Mouse (Mus musculus) MEL (cell line): ENCODE results near the gene Snx32.

Source experiments
- CHD1 ChIP-seq: IDR thresholded peaks from 2 replicates; pipeline ENCODE4 v1.6.1; 2012; ENCODE audit warnings: low read depth, mild to moderate bottlenecking, inconsistent platforms, low read length, improper control_type of control experiment
- CTCF ChIP-seq, 3 experiments: IDR thresholded peaks in 2 of 3; conservative IDR thresholded peaks in 1 of 3; 2 replicates each; pipeline ENCODE4 v1.5.1; 2011 to 2012; ENCODE audit warnings: low read length in 3 of 3, low read depth in 2 of 3, mild to moderate bottlenecking in 2 of 3, improper control_type of control experiment in 1 of 3, inconsistent platforms in 1 of 3, mixed read lengths in 1 of 3, moderate library complexity in 1 of 3; ENCODE audit not compliant: control insufficient read depth in 1 of 3, insufficient read depth in 1 of 3, poor library complexity in 1 of 3, severe bottlenecking in 1 of 3
- EP300 ChIP-seq, 2 experiments: IDR thresholded peaks; 2 replicates each; pipeline ENCODE4 v1.6.1; 2011; ENCODE audit warnings: improper control_type of control experiment in 2 of 2, low read length in 2 of 2, low read depth in 1 of 2, mild to moderate bottlenecking in 1 of 2
- GABPA ChIP-seq: IDR thresholded peaks from 2 replicates; pipeline ENCODE4 v1.6.1; 2012; ENCODE audit warnings: low read depth, mild to moderate bottlenecking, inconsistent platforms, low read length, improper control_type of control experiment, moderate library complexity
- MAFK ChIP-seq: IDR thresholded peaks from 2 replicates; pipeline ENCODE4 v1.6.1; 2011; ENCODE audit warnings: low read depth, mild to moderate bottlenecking, low read length, improper control_type of control experiment, borderline replicate concordance
- MEF2A ChIP-seq: IDR thresholded peaks from 2 replicates; pipeline ENCODE4 v1.6.1; 2014; ENCODE audit warnings: low read depth, mild to moderate bottlenecking, inconsistent platforms, low read length, improper control_type of control experiment; ENCODE audit not compliant: poor library complexity, insufficient replicate concordance, severe bottlenecking; ENCODE audit errors: extremely low read depth
- NELFE ChIP-seq: IDR thresholded peaks from 2 replicates; pipeline ENCODE4 v1.6.1; 2011; ENCODE audit warnings: low read depth, low read length, improper control_type of control experiment
- POLR2A ChIP-seq, 2 experiments: IDR thresholded peaks; 2 replicates each; pipeline ENCODE4 v1.6.1; 2011 to 2012; ENCODE audit warnings: low read length in 2 of 2, mild to moderate bottlenecking in 2 of 2, control low read depth in 1 of 2, improper control_type of control experiment in 1 of 2, low read depth in 1 of 2, moderate library complexity in 1 of 2; ENCODE audit not compliant: control insufficient read depth in 1 of 2, insufficient read depth in 1 of 2, poor library complexity in 1 of 2
- POLR2AphosphoS2 ChIP-seq: IDR thresholded peaks from 2 replicates; pipeline ENCODE4 v1.6.1; 2011; ENCODE audit warnings: low read length, improper control_type of control experiment
- POLR2AphosphoS5 ChIP-seq: IDR thresholded peaks from 2 replicates; pipeline ENCODE4 v1.6.1; 2012; ENCODE audit warnings: low read depth, borderline replicate concordance, mild to moderate bottlenecking, inconsistent platforms, low read length, moderate library complexity, mixed read lengths
- SIN3A ChIP-seq: IDR thresholded peaks from 2 replicates; pipeline ENCODE4 v1.6.1; 2012; ENCODE audit warnings: low read length, improper control_type of control experiment, inconsistent platforms
- USF1 ChIP-seq: IDR thresholded peaks from 2 replicates; pipeline ENCODE4 v1.6.1; 2014; ENCODE audit warnings: low read depth, mild to moderate bottlenecking, inconsistent platforms, low read length, improper control_type of control experiment, moderate library complexity
- ZKSCAN1 ChIP-seq: IDR thresholded peaks from 2 replicates; pipeline ENCODE4 v1.6.1; 2012; ENCODE audit warnings: low read depth, mild to moderate bottlenecking, inconsistent platforms, low read length, improper control_type of control experiment, moderate library complexity
- ZMIZ1 ChIP-seq: IDR thresholded peaks from 2 replicates; pipeline ENCODE4 v1.6.1; 2012; ENCODE audit warnings: low read depth, mild to moderate bottlenecking, inconsistent platforms, low read length, improper control_type of control experiment, moderate library complexity

GRCm38 (mm10) chr19:5474281-5475068, 35.9 kb downstream of the Snx32 start:
- TF ChIP-seq CTCF (IDR thresholded peaks at IDR 0.05 in 2 of 3, conservative IDR thresholded peaks at IDR 0.05 in 1 of 3; ENCODE audit: control insufficient read depth in 1 of 3, insufficient read depth in 1 of 3, low read depth in 2 of 3, low read length in 3 of 3, poor library complexity in 1 of 3, severe bottlenecking in 1 of 3) (no peak), NELFE (no peak), ZMIZ1 (no peak), SIN3A (no peak), MEF2A (no peak), MAFK (no peak), GABPA (no peak), POLR2A (IDR thresholded peaks at IDR 0.05; ENCODE audit: control insufficient read depth in 1 of 2, insufficient read depth in 1 of 2, low read depth in 1 of 2, low read length in 2 of 2, poor library complexity in 1 of 2) (0 out of 4 replicates have a peak, but pooled peaks of 1 of the 2 experiments have one; percentile 54), USF1 (no peak), POLR2AphosphoS5 (no peak), POLR2AphosphoS2 (no peak), CHD1 (no peak), ZKSCAN1 (no peak), EP300 (IDR thresholded peaks at IDR 0.05; ENCODE audit: low read depth in 1 of 2, low read length in 2 of 2) (no peak)
